In the genomic region with DNA sequence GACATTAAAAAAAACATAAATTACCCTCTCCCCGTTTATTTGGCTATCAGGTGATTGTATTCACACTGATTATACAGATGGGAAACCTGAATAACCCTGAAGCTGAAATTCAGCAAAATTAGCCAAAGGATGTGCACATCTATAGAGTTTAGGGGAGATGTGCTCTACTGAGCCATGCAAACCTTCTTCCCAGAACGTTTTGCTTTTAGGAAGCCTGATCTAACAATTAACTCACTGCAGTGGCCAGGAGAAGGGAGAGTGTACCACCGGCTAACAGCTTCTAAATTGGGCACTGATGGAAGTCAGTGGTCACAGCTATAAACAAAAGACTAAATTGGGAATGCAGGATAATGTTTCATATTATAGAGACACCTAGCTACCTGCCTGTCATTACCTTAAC, we compare ENCODE assay signal across 17 mouse cellular contexts.
"Had no signal": no experiment of that assay in that cellular context is flagged by ENCODE, and none has a peak within 500 bp of the region (broad histone marks: within the 10 kb centered on the region; RNA-seq: fewer than 3 reads in every experiment).

No protein-coding gene starts in this region.

- H3K4me1 ChIP-seq: lung, embryonic 15.5 days; megakaryocyte, embryonic 14.5 days; midbrain, embryonic 12.5 days; midbrain, embryonic 15.5 days; neural tube, embryonic 12.5 days; stomach, embryonic 15.5 days had no signal

- H3K36me3 ChIP-seq: lung, embryonic 15.5 days; midbrain, embryonic 12.5 days; midbrain, embryonic 15.5 days; neural tube, embryonic 12.5 days; stomach, embryonic 15.5 days had no signal

- H3K27ac ChIP-seq: lung, embryonic 15.5 days; macrophage; midbrain, embryonic 12.5 days; midbrain, embryonic 15.5 days; neural tube, embryonic 12.5 days; stomach, embryonic 15.5 days; stomach, postnatal 0 days had no signal

- H3K4me3 ChIP-seq: lung, embryonic 15.5 days; megakaryocyte, embryonic 14.5 days; midbrain, embryonic 12.5 days; midbrain, embryonic 15.5 days; neural tube, embryonic 12.5 days; stomach, embryonic 15.5 days had no signal

- ATAC-seq: liver, postnatal 0 days; lung, postnatal 0 days; midbrain, embryonic 15.5 days had no signal

- H3K4me2 ChIP-seq: lung, embryonic 15.5 days; midbrain, embryonic 12.5 days; midbrain, embryonic 15.5 days; neural tube, embryonic 12.5 days; stomach, embryonic 15.5 days had no signal

- DNase-seq: liver, postnatal 0 days; lung, adult 2 months; lung, postnatal 14 days; lung, postnatal 36 days; right cerebral cortex, postnatal 14 days; thymus, adult 2 months; thymus, postnatal 25 days; thymus, postnatal 4 days had no signal

- H3K9me3 ChIP-seq: lung, embryonic 15.5 days; midbrain, embryonic 12.5 days; midbrain, embryonic 15.5 days; neural tube, embryonic 12.5 days; stomach, embryonic 15.5 days had no signal

- H3K27me3 ChIP-seq: lung, embryonic 15.5 days; midbrain, embryonic 12.5 days; midbrain, embryonic 15.5 days; neural tube, embryonic 12.5 days; stomach, embryonic 15.5 days had no signal

- H3K9ac ChIP-seq: liver, postnatal 0 days; lung, embryonic 15.5 days; midbrain, embryonic 12.5 days; midbrain, embryonic 15.5 days; neural tube, embryonic 12.5 days; stomach, embryonic 15.5 days had no signal
